Mouse (Mus musculus) liver, postnatal 0 days (tissue): ENCODE data around the gene Dync2li1.

Experiments
- CTCF ChIP-seq: sonication (generic); IDR thresholded peaks from 2 replicates; pipeline ENCODE4 v1.5.1; 2016; ENCODE audit warnings: antibody characterized with exemption, low read depth
- EP300 ChIP-seq: IDR thresholded peaks from 2 replicates; pipeline ENCODE4 v1.6.1; 2016; ENCODE audit warnings: antibody characterized with exemption, low read depth, mild to moderate bottlenecking

- TF ChIP-seq CTCF, result no peak
- TF ChIP-seq EP300, result no peak
Measured at GRCm38 (mm10) chr17:84622873-84623272, 3.4 kb upstream of the Dync2li1 start.
